Mouse (Mus musculus) embryonic fibroblast, embryonic 13.5 days (primary cell): Measurements from ENCODE around the gene Itpk1. TPM values are rescaled to one million over a fixed set of nuclear protein-coding genes. Genes with fewer than 3 reads are reported as not detected.

Experiments used
- H3K27ac ChIP-seq: 2 replicates; pipeline ENCODE4 v1.5.1; 2012; ENCODE audit warnings: low read length, control low read depth, inconsistent platforms; ENCODE audit not compliant: insufficient read depth
- H3K4me1 ChIP-seq: 2 replicates; pipeline ENCODE4 v1.6.1; 2011; ENCODE audit warnings: low read length; ENCODE audit not compliant: control insufficient read depth, insufficient read depth
- H3K4me3 ChIP-seq: 2 replicates; pipeline ENCODE4 v1.5.1; 2011; ENCODE audit warnings: mild to moderate bottlenecking, control low read depth, low read length; ENCODE audit not compliant: insufficient read depth
- CTCF ChIP-seq: IDR thresholded peaks from 2 replicates; pipeline ENCODE4 v1.5.1; 2011; ENCODE audit warnings: mild to moderate bottlenecking, control low read depth, low read length, moderate library complexity, borderline replicate concordance; ENCODE audit not compliant: insufficient read depth
- POLR2A ChIP-seq: IDR thresholded peaks from 2 replicates; pipeline ENCODE4 v1.6.1; 2011; ENCODE audit warnings: low read depth, mild to moderate bottlenecking, control low read depth, low read length, moderate library complexity
- polyA plus RNA-seq: library from polyadenylated mRNA; stranded (reverse); fragments of >200 nt; gene quantifications from 2 replicates; pipeline ENCODE4 v1.2.4, GENCODE M21; 2011; ENCODE audit warnings: low read depth; ENCODE audit not compliant: missing spikeins, insufficient read length

Itpk1 gene
- polyA plus RNA-seq, 1 experiment = 5.0 TPM

GRCm38 (mm10) chr12:102664052-102664448 is 40.7 kb downstream of the Itpk1 start:
- Histone ChIP-seq H3K4me1 (no peaks in the 10 kb centered on the region), H3K27ac (no peak overlapping the region), H3K4me3 (no peak overlapping the region)
- TF ChIP-seq POLR2A (no peak), CTCF (no peak)

- Histone ChIP-seq H3K4me1 (no peaks in the 10 kb centered on the region), H3K4me3 (no peak overlapping the region), H3K27ac (no peak overlapping the region)
- TF ChIP-seq POLR2A (no peak), CTCF (no peak)
Measured at GRCm38 (mm10) chr12:102663349-102664051, 41.2 kb downstream of the Itpk1 start.

GRCm38 (mm10) chr12:102661772-102662171 is 43.0 kb downstream of the Itpk1 start:
- Histone ChIP-seq H3K27ac (no peak overlapping the region; the same call in 1 of the 2 replicates), H3K4me1 (no peaks in the 10 kb centered on the region), H3K4me3 (no peak overlapping the region)
- TF ChIP-seq POLR2A = no peak
- no peak for TF ChIP-seq CTCF

GRCm38 (mm10) chr12:102660906-102661651 is 43.7 kb downstream of the Itpk1 start:
- TF ChIP-seq CTCF (no peak), POLR2A (no peak)
- Histone ChIP-seq H3K4me1 (no peaks in the 10 kb centered on the region), H3K4me3 (no peak overlapping the region), H3K27ac (0 out of 2 replicates have a peak overlapping the region, but pooled peaks have one; percentile 6)

- H3K4me3 ChIP-seq = no peak overlapping the region
- TF ChIP-seq POLR2A (no peak), CTCF (no peak)
- H3K4me1 ChIP-seq = no peaks in the 10 kb centered on the region
- no peak overlapping the region for H3K27ac ChIP-seq
Measured at GRCm38 (mm10) chr12:102653003-102653402, 51.7 kb downstream of the Itpk1 start.

GRCm38 (mm10) chr12:102652420-102652819 is 52.3 kb downstream of the Itpk1 start:
- H3K4me3 ChIP-seq = no peak overlapping the region
- H3K27ac ChIP-seq = no peak overlapping the region
- H3K4me1 ChIP-seq = no peaks in the 10 kb centered on the region
- TF ChIP-seq CTCF (no peak), POLR2A (no peak)

- Histone ChIP-seq H3K4me3 (no peak overlapping the region), H3K4me1 (no peaks in the 10 kb centered on the region), H3K27ac (no peak overlapping the region)
- TF ChIP-seq POLR2A (no peak), CTCF (no peak)
Measured at GRCm38 (mm10) chr12:102651871-102652270, 52.9 kb downstream of the Itpk1 start.

GRCm38 (mm10) chr12:102651401-102651800 is 53.3 kb downstream of the Itpk1 start:
- Histone ChIP-seq H3K27ac (no peak overlapping the region), H3K4me1 (no peaks in the 10 kb centered on the region), H3K4me3 (no peak overlapping the region)
- TF ChIP-seq CTCF = no peak
- no peak for TF ChIP-seq POLR2A

- no peaks in the 10 kb centered on the region for H3K4me1 ChIP-seq
- TF ChIP-seq CTCF = no peak
- TF ChIP-seq POLR2A = no peak
- no peak overlapping the region for H3K4me3 ChIP-seq
- H3K27ac ChIP-seq = no peak overlapping the region
Measured at GRCm38 (mm10) chr12:102650649-102651048, 54.1 kb downstream of the Itpk1 start.
